Mouse (Mus musculus): Measurements from ENCODE around the gene Pigq. TPM values are rescaled to one million over a fixed set of nuclear protein-coding genes. Genes with fewer than 3 reads are reported as not detected.

Gene Pigq
- total RNA-seq (2021) = 100 to 1,000 TPM; 135 to 137 TPM

DNA sequence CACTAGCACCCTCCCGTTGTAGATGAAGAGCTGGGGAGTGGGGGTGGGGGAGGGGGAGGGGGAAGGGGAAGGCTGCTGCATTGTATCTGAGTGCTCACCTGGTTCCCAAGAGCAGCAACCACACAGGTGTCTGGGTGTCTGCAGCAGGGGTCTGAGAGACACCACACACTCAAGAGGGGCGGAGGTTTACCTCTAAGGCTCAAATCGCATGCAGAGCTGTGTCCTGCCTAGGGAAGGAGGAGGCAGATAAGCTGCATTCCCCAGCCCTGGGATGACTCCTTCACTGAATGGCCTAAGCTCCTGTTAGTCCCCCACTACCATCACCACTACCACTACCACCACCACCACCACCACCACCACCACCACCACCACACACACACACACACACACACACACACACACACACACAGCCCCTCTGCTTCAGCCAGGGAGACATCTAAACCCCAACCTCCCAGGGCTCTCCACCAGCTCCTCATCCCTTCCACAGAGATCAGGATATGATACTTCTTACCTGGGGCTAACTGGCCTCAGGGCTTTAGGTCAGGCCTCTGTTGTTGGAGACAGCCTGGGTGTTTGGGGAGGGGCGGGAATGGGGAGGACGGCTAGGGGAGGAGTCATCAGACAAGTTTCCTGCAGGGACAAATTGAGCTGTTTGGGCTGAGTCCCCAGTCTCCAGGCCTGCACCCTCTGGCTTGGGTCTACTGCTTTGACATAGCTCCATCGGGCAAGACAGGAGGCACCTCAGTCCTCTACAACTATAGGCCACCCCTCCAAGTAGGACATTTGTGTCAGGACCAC, at the start of gene Pigq, which contains the start of gene Nhlrc4:
Pigq (minus strand) TSS at position 571 of the 798 bp plus-strand sequence.
Nhlrc4 (minus strand) TSS at position 596 of the 798 bp plus-strand sequence.
- DNase-seq (ENCODE audit: extremely low spot score in 1 of 2, low spot score in 1 of 2) = no peak

GRCm38 (mm10) chr17:25993489-25993888, 48.8 kb upstream of the Pigq start:
- no peak for DNase-seq (ENCODE audit: extremely low spot score in 1 of 2, low spot score in 1 of 2)

- DNase-seq (ENCODE audit: extremely low spot score in 1 of 2, low spot score in 1 of 2) = no peak
These were observed 47.5 kb upstream of the Pigq start for GRCm38 (mm10) chr17:25992274-25992673.

DNA sequence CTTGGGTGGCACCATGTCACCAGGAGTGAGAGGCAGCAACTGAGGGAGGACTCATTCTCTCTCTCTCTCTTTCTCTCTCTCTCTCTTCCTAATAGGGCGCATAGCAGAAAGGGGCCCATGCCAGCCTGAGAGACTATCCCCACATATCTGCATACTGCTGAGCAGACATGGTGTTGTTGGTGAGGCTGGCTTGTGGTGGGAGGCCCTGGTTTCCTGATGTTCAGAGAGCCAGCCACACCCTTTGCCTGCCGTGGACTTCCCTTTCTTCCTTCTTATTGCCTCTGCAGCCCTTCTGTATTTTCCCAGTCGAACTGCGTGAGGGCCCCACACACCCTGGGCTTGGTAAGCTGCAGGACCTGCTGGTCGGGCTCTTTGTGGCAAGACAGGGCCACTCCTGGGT, 45.6 kb upstream of the Pigq start:
- no peak for DNase-seq (ENCODE audit: extremely low spot score in 1 of 2, low spot score in 1 of 2)

DNA sequence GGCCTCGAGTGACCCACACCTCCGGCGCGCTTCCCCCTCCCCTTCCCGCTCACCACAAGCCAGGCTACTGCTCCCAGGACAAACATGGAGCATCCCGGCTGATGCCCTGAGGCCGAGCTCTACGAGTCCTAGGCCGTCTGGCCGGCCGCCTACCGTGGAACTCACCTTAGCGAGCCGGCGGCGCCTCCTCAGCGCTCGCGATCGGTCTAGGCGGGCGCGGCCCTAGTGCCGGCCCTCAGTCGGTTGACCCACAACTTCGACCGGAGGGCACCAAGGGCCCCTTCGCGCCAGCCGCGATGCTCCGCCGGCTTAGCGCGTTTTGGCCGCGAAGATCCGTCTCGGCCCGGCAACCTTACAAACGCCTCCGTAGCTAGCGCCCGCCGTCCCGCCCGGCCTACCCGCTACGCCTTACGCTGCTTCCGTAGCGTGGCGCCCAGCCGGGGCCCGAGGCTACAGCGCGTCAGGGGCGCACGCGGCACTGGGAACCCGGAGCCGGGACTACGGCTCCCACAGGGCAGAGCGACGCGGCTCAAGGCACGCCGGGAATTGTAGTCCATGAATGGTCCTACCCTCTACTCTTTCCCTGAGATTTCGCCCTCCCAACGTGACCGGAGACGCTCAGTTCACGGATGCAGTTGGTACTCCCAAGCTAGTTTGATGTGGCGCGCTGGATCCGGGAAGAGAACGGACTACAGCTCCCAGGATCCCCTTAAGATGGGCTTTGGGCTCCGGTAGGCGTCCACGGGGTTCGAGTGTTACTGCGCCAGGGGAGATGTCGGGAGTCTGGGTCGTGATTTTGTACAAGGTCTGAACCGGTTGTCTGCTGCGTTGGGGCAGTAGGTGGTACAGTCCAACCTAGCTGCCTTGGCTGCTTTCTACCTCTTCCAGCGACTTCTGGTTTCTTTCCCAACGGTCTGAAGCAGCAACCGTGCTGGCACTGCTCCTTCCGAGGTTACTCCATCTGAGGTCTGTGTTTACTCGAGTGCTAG, 40.9 kb upstream of the Pigq start, which contains the start of gene Capn15:
Capn15 (minus strand) TSS at position 491 of the 989 bp plus-strand sequence.
- DNase-seq (ENCODE audit: extremely low spot score in 1 of 2, low spot score in 1 of 2) = peak; percentile 88

DNA sequence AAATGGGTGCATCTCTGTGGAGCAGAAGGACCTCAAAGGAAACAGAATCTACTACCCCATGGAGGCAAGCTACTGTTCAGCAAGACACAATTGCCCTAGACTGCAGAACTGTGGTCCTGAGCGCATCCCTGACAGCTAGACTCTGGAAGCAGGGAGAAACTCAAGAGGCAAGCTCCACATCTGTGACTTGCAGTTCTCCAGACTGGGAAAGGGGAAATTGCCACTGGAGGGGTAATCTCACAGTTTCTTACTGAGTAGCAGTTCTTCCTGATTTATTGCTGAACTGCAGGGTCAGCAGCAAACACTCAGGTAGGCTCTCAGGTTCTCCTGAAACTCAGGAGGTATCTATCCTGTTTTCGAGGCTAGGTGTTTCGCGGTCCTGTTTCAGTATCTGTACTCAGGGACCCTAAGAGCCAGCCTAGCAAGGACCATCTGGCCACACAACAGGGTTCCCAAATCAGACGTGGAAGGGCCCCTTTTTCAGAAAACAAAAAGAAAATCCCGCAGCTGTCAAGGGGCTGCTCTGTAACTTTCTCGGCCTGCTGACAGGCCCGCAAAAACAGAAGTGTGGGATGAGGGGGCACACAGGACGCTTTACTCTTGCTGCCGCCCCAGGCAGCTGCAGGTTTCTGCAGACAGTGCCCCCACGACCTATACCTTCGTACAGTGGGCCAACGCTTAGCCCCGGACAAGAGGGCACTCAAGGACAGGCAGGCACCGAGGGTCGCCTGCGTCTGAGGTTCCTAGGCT, 40.0 kb upstream of the Pigq start:
- DNase-seq (ENCODE audit: extremely low spot score in 1 of 2, low spot score in 1 of 2) = peak in 1 of 2 experiments; percentile 16

GRCm38 (mm10) chr17:25984066-25984465, 39.3 kb upstream of the Pigq start:
- no peak for DNase-seq (ENCODE audit: extremely low spot score in 1 of 2, low spot score in 1 of 2)

DNA sequence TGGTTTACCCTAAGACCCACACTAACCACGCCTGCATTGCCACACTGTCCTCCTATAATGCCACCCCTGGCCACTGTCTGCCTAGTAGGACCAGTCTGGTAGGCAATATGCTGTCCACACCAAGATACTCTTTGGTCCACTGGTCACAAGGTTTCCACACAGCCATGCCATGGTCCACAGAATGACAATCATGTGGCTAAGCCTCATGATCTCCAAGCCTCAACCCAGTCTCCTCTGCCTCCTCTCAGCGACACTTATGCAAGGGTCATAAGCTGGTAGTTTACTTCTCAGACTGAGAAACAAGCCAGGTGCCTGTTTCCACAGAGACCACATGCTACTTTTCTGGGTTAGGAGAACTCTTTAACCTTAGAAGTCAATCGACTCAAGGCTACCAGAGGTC, 38.2 kb upstream of the Pigq start:
- no peak for DNase-seq (ENCODE audit: extremely low spot score in 1 of 2, low spot score in 1 of 2)

- DNase-seq (ENCODE audit: extremely low spot score in 1 of 2, low spot score in 1 of 2) = no peak
These were observed 36.1 kb upstream of the Pigq start for GRCm38 (mm10) chr17:25980854-25981253.

GRCm38 (mm10) chr17:25979829-25980738, 35.3 kb upstream of the Pigq start:
- no peak for DNase-seq (ENCODE audit: extremely low spot score in 1 of 2, low spot score in 1 of 2)

GRCm38 (mm10) chr17:25970954-25971707, 26.4 kb upstream of the Pigq start:
- no peak for DNase-seq (ENCODE audit: extremely low spot score in 1 of 2, low spot score in 1 of 2)

DNA sequence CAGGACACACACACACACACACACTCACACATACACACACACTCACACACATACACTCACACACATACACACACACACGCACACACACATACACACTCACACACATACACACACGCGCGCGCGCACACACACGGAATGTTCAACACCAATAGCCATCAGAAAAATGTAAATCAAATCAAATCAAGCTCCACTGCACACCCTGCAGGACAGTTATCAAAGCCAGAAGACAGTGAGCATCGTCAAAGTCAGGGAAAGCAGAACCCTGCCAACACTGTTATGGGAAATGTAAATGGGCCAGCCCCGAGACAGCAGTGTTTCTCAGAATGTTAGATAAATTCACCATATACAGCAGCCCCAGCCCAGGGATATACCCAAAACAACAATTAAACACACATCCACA, 25.7 kb upstream of the Pigq start:
- no peak for DNase-seq (ENCODE audit: extremely low spot score in 1 of 2, low spot score in 1 of 2)

DNA sequence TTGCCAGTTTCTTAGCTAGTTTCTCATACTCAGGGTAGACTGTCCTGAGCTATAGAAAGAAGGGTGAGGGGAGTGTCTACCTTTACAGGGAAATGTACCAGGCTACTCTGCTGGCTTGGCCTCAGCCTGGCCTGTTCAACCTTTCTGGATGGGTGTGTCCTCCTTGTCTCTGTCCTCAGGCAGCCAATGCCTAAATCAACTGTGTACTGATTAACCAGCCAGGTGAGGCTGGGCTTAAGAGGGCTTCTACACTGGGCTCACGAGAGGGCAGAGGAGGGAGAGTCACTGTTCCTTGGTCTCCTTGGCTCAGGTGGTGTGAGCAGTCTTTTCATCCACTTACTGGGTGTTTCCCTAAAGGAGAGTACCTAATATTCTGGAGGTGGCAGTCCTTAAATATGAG, 23.4 kb upstream of the Pigq start:
- no peak for DNase-seq (ENCODE audit: extremely low spot score in 1 of 2, low spot score in 1 of 2)

DNA sequence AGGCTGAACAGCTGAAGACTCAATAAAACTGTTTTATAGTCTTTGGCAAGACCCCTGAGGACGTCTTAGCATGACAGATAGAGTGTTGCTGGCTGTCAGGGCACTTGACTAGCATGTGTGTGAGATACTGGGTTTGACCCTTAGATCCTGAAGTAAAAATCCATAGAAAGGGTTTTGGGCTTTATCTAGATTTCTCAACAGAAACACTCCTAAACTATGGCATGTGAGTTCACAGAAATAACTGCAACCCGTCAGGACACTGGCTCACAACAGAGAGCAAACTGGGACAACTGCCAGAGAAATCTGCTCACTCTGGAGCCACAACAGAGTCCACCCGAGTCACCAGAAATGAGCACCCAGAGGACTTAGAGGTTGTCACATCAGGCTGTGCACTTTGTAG, 22.9 kb upstream of the Pigq start:
- DNase-seq (ENCODE audit: extremely low spot score in 1 of 2, low spot score in 1 of 2) = no peak

GRCm38 (mm10) chr17:25964271-25964670, 19.5 kb upstream of the Pigq start:
- no peak for DNase-seq (ENCODE audit: extremely low spot score in 1 of 2, low spot score in 1 of 2)

- no peak for DNase-seq (ENCODE audit: extremely low spot score in 1 of 2, low spot score in 1 of 2)
These were observed 17.7 kb upstream of the Pigq start for GRCm38 (mm10) chr17:25962413-25962905.

- DNase-seq (ENCODE audit: extremely low spot score in 1 of 2, low spot score in 1 of 2) = no peak
These were observed 16.8 kb upstream of the Pigq start for GRCm38 (mm10) chr17:25961566-25961965.

Measured in layer of hippocampus, postnatal 25 days (tissue).